Mouse (Mus musculus): ENCODE results near the gene Pdgfc.

- TF ChIP-seq CTCF (IDR thresholded peaks at IDR 0.05; ENCODE audit: extremely low read depth, insufficient read length, insufficient replicate concordance, low read depth, low read length) (no peak), POLR2A (IDR thresholded peaks at IDR 0.05; ENCODE audit: low read depth, low read length) (no peak)
Measured at GRCm38 (mm10) chr3:81054074-81054473, 17.9 kb downstream of the Pdgfc start.
